Mouse (Mus musculus): Measurements from ENCODE around the gene Katnbl1.

The Katnbl1 gene

DNA sequence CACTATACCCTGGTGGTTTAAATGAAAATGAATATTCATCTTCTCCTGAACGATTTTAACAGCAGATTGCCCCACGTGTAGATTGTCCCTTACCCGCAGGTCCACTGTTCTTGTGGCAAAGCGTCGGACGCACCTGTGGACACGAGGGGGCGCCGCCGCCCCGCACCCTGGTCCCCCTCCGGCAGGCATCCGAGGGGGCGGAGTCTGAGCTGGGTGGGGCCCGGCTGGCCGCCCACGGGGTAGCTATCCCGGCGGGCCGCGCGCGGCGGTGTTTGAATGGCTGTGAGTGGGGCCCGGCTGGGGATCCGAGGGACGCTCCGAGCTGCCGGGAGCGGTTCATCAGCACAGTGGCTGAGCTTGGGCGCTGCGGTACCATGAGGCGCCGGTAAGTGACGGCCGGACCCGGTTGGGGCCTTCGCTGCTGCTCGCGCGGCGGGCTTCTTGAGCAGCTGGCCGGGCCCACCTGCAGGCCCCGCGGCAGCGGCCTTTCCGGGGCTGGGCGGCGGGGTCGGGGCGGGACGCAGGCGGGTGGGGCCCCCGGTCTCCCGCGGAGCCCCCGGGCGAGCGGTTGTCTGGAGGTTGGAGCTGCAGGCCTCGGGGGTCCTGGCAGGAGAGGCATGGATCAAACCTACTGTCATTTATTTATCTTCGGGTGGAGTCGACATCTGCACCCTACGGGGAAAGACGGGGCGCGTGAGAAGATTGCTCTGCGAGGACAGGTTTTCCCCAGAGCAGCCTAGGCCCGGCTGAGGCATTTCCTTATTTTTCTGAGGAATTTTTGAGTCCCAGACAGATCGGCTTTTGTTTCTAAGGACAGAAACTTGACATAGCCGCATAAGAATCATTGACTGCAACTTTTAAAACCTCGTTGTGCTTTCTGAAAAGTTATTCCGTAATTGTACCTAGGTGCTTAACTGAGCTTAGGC, at the start of gene Katnbl1:
TSS of gene Katnbl1 (plus strand) at position 239 of the 926 bp plus-strand sequence.
- DNase-seq (ENCODE audit: low read depth, low spot score), result peak; percentile 89

DNA sequence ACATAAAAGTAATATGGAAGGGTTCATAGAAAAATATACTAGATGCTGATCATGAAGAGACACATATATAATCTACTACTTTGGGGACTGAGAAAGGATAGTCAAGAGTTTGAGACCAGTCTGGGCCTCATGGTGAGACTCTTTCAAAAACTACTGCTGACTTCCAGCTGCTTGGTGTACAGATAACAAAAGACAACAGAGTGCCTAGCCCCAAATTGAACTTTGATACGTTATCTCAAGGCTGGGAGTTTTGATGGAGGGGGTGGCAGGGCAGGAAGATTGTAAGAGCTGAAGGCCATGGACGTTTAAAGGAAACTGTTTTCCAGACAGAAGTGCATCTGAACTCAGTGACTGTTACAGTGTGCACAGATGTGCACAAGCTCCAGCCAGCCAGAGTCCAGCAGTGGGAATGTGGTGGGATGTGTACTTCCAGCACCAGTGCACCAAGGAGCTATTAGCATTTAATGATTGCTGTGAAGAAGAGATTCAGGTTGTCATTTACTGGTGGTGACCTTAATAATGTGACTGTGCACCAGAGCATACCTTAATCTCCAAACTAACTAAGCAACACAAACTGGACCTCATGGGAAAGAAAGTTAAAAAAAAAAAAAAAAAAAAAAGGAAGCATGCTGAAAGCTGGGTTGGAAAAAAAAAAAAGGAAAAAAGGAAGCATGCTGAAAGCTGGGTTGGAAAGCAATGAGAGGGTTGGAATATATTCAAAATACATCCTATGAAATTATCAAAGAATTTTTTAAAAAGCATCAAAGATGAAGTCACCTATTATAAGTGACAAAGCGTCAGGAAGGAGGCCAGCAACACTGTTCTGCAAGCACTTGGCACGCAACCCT, 46.7 kb upstream of the Katnbl1 start:
- DNase-seq (ENCODE audit: low read depth, low spot score), result no peak

DNA sequence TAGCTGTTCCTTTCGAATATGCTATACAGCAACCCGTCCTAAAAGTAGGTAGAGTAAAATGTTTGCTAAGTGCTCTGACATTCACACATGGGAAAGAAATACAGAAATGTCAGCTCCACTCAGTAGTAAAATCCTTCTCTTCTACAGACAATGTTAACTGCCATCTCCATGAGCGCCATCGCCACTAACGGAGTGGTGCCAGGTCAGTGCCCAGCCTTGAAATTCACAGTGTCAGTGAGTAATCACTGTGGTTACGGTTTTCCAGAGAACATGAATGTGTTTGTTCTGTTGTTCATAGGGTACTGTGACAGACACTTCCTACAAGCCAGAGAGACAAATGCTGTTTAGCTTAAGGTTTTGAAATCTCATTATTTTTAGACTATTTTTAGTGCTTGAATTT, 41.8 kb upstream of the Katnbl1 start:
- DNase-seq (ENCODE audit: low read depth, low spot score), result no peak

DNA sequence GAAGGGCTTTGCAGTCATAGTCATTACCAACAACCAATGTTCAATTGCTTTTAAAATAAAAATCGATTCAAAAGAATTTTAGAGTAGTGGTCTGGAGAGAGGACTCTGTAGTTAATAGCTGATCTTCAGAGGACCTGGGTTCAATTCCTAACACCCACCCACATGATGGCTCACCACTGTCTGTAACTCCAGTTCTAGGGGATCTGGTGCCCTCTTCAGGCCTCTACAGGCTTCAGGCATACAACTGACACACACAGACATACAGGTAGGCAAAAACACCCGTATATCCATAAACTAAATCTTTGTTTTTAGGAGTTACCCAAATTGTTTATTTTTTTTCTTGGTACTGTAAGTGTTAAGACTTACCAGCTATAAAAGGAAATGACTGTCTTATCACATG, 39.3 kb upstream of the Katnbl1 start:
- no peak for DNase-seq (ENCODE audit: low read depth, low spot score)

DNA sequence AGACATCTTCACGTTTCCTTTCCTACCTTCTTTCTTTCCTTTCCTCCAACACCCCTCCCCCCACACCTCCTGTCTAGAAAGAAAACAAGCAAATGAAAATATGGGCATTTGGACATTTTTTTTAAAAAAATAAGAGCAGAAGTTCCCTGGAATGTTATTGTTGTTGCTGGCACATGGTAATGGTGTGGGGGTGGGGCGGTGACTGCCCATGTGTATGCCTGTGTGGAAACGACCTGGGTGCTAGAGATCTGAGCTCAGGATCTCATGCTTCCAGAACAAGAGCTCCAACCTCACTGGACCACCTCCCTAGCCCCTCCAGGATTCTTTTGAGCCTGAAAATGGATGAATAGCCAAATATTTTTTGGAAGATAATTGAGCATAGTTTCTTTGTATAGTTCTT, 37.9 kb upstream of the Katnbl1 start:
- DNase-seq (ENCODE audit: low read depth, low spot score), result no peak

DNA sequence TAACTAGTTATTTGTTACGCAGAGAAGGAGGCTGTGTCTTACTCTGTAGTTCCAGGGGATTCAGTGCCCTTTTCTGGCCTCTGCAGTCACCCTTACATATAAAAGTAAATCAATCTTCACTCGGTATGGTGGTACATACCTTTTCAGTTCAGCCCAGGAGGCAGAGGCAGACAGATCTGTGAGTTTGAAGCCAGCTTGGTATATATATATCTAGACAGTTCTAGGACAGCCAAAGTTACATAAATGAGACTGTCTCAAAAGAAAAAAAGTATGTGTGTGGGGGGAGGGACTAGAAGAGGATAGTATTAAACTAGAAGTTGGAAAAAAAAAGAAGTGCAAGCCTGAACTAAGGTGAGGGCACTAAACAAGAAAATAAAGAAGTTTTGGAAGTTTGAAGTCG, 30.8 kb upstream of the Katnbl1 start:
- no peak for DNase-seq (ENCODE audit: low read depth, low spot score)

DNA sequence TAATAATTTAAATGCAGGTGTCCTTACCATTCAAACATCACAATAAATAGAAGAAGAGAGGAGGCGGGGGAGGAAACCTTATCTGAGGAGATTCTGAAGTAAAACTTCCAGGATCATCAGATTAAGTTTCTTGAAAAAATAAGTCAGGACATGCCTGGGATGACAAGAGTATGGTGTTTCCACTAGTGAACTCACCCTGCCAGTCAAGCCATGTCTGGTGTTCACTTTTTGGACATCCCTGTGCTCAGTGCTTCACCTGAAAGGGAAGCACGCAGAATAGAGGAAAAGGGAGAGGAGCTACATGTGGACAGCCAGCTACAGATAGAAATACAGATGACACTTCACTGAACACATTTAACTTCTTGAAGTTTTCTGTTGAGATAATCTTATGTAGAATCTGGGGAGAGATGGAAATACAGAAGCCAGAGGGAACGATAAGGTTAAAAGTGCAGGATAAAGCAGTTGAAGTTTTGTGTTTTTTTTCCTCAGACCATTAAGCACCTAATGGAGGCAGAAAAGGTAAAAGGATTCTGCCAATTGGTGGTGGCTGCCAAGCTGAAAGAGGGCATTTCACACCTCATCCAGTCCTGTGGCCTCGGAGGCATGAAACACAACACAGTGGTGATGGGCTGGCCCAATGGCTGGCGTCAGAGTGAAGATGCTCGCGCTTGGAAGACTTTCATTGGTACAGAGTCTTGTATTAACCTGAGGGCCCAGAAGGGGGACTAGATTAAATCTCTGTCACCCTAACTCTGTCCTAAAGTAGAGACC, 25.1 kb upstream of the Katnbl1 start:
- no peak for DNase-seq (ENCODE audit: low read depth, low spot score)

DNA sequence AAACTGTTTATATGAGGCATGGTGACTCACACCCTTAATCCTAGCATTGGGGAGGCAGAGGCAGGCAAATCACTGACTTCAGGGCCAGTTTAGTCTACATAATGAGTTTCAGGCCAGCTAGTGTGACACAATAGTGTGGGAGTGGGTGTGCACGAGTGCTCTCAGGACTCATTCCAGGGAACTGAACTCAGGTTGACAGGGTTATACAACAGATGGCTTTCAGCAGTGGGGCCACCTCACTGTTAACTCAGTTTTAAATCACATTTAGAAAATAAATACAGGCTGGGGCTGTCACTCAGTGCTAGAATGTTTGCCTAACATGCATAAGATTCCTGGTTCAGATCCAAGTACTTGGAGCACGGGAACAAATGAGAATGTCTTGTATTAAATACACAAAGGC, 19.4 kb upstream of the Katnbl1 start:
- DNase-seq (ENCODE audit: low read depth, low spot score), result no peak

DNA sequence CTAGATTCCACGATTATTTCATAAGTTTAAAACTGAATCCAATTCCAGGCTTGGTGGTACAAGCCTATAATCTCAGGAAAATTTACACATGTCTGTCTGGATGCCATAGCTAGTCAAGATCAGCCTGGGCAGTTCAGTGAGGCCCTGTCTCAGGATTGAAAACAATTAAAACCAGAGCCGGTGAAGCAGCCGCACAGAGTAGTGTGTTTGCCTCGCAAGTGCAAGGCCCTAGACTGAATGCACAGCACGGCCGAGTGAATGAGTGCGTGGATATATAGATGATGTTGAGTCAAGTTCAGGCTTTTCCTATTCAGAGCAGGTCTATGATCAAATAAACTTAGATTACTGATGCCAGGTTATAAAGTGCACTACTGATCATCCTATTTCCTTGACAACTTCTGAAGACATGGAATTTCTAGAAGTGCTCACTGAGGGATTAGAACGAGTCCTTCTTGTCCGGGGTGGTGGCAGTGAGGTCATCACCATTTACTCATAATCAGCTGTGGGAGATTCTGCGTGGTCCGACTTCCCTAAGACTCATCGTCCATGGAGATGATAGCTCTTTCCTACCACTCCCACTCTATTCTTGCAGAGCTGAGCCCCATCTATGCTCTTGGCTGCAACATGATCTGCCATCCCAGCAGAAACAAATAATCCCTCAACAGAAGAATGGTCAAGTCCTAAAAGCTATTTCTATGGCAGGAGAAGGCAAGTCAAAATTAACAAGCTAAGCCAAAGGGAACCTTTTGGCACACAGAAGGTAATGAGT, 18.8 kb upstream of the Katnbl1 start:
- no peak for DNase-seq (ENCODE audit: low read depth, low spot score)

DNA sequence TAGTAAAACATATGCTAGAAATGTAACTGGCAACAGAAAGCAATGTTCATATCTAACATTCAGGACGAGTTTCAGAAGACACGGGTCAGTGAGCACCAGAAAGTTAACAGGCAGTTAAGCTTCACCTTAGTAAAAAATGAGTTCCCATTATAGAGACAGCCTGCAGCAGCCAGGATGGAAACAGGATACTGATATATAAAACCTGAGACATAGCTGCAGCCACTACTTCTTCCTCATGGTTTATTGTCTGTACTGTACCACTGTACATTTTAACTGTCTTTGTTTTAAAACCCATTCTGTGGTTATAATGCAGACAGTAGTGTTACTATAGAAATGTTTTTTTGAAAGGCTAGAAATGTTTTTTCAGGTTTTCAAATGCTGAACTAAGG, 18.2 kb upstream of the Katnbl1 start:
- DNase-seq (ENCODE audit: low read depth, low spot score), result no peak

DNA sequence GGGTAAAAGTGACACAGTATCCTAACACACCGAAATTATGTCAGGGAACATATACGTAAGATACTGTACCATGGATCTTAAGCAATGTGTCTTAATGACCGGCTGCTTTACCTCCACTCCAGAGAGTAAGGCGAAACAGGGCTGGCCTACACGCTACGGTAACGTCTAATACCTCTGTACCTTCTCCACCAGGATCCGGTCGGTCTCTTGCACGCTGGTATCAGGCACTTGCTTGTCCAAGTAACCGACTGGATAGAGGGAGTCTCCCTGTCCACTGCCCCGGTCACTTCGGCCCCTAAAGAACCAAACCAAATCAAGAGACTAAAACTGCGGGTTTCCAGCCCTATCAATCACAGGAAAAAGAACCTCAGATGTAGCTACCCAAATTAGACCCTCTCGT, 11.8 kb upstream of the Katnbl1 start:
- no peak for DNase-seq (ENCODE audit: low read depth, low spot score)

DNA sequence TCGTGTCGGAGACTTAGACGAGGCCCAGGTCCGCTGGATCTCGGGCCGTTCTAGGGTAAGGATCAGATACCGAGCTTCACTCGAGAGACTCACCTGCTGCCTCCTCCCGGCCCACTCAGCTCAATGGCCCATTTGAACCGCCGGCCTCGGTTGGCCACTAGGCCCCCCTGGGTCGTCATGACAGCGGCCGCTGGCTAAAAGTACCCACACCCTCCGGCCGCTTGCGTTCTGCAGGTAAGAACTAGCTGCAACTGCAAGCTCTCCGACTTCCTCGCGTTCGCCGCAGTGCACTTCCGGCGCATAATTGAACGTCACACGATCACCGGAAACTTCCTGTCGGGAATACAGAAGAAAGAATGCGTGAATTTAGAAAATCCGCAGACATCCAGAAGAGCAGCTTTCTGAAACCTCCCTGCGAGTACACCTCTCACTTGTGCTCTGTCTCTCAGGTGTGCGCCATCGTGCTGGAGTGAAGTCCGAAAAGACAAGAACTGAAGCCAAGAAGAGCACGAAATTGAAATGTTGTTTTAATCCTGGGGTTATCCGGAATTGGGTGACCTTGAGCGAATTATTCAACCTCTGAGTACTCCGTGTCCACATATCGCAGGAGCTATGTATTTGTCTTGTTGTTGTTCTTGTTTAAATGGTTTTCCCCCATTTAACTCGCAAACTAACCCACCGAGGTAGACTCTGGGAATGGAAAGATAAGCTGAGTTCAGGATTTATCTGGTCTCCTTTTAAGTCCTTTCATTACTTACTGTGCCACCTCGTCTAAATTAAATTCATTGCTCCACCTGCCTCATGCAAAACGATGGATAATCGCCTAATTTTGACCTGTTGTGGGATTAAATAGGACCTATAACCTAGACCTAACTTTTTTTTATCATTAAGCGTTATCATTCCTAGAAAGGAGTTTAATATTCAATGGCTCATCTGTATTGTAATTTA, 11.0 kb upstream of the Katnbl1 start, which contains the start of gene Emc4:
TSS of gene Emc4 (minus strand) at position 302 of the 948 bp plus-strand sequence.
- DNase-seq (ENCODE audit: low read depth, low spot score), result peak; percentile 83

DNA sequence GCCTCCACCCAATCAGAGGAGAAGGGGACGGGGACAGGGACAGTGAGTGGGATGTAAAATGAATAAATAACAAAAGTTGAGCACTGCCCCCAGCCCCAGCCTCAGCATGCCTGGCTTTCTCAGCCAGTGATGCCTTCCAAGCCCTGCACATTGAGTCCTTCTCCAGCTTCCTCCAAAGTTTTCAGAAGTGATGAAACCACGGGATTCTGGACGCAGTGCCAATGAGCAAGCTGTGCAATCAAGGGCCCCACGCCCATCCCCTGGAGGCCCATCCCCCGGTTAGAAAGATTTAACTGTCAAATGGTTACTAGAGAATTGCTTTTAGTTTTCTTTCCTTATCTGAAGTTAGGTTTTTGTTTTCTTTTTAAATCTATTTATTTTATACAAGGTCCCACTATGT, 9.1 kb upstream of the Katnbl1 start:
- DNase-seq (ENCODE audit: low read depth, low spot score), result no peak

DNA sequence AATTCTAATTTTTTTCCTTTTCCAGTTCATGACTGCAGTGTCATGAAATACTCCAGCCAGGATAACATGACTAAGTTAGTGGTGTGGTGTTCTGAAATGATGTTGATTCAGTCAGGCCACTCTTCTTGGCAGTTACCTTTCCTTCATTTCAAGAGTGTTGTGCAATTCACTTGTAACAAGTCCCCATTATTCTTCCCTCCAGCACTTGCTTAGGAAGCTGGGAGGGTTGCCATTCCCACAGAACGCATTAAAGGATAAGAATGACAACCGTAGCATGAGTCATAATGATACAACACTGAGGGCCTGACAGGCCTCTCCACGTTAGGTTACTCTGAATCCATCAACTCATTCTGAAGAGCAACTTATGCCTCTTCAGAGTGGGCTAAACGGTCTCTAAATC, 5.9 kb upstream of the Katnbl1 start:
- DNase-seq (ENCODE audit: low read depth, low spot score), result no peak

DNA sequence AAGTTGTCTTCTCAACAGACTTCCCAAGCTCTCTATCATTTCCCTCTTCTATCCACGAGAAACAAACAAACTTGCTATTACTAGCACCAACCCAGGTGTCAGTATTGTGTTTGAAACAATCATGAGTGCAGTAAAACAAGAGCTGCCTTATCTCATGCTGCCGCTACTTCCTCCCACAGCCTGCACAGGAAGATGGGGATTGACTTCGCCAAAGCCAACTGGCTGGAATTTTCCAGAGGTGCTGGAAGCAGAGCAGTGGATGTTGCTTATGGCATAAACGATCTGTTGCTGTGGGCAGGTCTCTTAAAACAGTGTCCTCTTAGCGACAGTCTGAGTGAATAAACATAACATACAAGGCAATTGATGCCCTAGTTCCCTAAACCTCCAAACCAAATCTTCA, 4.4 kb upstream of the Katnbl1 start:
- no peak for DNase-seq (ENCODE audit: low read depth, low spot score)

DNA sequence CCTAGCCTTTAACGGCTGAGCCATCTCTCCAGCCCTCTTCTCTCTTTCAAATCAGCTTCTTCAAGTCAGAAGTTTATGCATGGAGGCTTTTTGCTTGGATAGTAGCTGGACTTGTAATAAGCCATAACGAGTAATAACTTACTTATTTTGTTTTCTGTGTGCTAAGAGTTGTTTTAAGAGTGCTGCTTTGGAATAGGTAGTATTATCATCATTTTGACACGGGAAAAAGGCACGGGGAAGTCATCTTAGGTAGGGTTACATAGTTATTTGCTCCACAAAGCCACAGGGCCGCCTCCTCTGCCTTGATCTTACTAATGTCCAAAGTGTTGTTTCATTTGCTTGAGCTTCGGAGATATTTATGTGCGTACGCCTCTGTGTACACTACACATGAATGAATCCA, 1.1 kb downstream of the Katnbl1 start:
- no peak for DNase-seq (ENCODE audit: low read depth, low spot score)

DNA sequence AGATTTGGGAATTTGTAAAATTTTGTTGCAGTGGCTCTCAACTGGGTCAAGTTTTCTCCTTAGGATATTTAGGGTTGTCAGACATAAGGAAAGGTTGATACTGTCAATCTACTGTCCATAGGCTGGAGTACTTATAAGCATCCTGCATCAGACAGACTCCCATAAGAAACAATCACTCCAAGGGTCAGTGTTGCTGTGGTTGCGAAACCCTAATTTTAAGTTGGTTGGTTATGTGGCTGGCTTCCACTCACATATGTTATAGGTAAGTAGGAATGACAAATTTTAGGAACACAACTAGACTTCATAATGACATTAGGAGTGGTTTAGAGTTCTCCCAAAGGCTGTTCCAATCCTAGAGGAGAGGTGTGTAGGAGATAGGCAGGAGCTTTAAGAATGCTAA, 2.2 kb downstream of the Katnbl1 start:
- no peak for DNase-seq (ENCODE audit: low read depth, low spot score)

DNA sequence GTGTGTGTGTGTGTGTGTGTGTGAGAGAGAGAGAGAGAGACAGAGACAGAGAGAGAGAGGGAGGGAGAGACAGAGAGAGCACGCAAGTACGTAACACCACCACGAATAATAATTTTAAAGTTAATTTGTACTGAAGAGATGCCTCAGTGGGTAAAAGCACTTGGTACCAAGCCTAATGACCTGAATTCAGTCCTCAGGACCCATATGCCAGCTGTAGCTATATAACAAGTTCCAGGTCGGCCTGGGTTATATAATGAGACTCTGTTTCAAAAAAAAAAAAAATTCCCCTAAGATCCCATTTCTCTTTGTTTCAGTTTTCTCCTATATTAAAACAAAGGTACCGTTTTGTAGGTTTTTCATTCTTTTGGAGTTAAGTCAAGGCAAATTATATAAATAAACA, 11.8 kb downstream of the Katnbl1 start:
- no peak for DNase-seq (ENCODE audit: low read depth, low spot score)

DNA sequence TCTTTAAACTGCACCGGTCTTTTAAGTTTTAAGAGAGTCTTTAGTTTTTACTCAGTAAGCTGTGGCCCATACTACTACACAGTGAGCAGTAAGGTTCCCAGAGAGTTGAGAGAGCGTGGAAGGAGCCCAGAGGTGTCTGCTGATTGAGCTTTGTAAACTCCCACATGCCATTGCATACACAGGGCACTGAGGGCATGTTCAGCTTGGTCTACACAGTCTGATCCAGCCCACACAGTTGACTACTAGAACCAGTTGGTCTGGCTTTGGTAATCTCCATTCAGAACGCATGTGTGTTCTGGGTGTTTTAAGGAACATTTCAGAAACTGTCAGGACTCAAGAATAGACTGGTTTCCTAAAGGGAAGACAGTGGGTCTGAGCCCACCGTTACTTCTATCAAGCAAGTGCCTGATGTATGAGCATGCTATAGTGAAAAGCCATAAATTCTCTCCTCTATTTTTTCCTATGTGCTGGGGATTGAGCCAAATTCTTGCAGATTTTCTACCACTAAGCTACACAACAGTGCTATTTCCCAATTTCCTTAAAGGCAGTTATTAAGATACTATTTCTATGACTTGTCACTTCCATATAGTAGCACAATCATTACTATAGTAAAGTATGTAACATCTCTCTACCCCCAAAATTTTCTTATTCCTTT, 12.5 kb downstream of the Katnbl1 start:
- DNase-seq (ENCODE audit: low read depth, low spot score), result no peak

All from embryo, embryonic 11.5 days (tissue).